Mouse (Mus musculus) heart, adult 2 months (tissue): ENCODE results near the gene Itga2b. TPM values are rescaled to one million over a fixed set of nuclear protein-coding genes. Genes with fewer than 3 reads are reported as not detected.

Experiments used
- DNase-seq, 2 experiments: peaks; one replicate each; pipeline ENCODE4 v3.0.0; 2021
- H3K27ac ChIP-seq: fragments of 200-600 bp; 2 replicates; pipeline ENCODE4 v1.8.1; 2022
- H3K27me3 ChIP-seq: fragments of 200-500 bp; 2 replicates; pipeline ENCODE4 v1.6.1; 2012; ENCODE audit warnings: mild to moderate bottlenecking, low read length, inconsistent platforms, mixed read lengths; ENCODE audit not compliant: control insufficient read depth, insufficient read depth
- H3K36me3 ChIP-seq: fragments of 200-500 bp; 2 replicates; pipeline ENCODE4 v1.6.1; 2012; ENCODE audit warnings: low read length, inconsistent platforms; ENCODE audit not compliant: control insufficient read depth, insufficient read depth
- H3K4me1 ChIP-seq: fragments of 200-500 bp; 2 replicates; pipeline ENCODE4 v1.6.1; 2011; ENCODE audit warnings: low read length; ENCODE audit not compliant: control insufficient read depth, insufficient read depth
- H3K4me3 ChIP-seq: fragments of 200-600 bp; 2 replicates; pipeline ENCODE4 v1.8.1; 2022
- H3K79me2 ChIP-seq: fragments of 200-500 bp; replicated peaks from 2 replicates; pipeline ENCODE4 v1.6.1; 2012; ENCODE audit warnings: mild to moderate bottlenecking, inconsistent platforms, low read length, moderate library complexity, mixed read lengths; ENCODE audit not compliant: control insufficient read depth, insufficient read depth
- H3K9ac ChIP-seq: fragments of 200-500 bp; 2 replicates; pipeline ENCODE4 v1.6.1; 2012; ENCODE audit warnings: low read depth, mild to moderate bottlenecking, control low read depth, inconsistent platforms, low read length, mixed read lengths
- CTCF ChIP-seq: fragments of 200-600 bp; IDR thresholded peaks from 2 replicates; pipeline ENCODE4 v1.8.1; 2022; ENCODE audit warnings: antibody characterized with exemption, mild to moderate bottlenecking, moderate library complexity
- EP300 ChIP-seq: fragments of 200-500 bp; IDR thresholded peaks from 2 replicates; pipeline ENCODE4 v1.6.1; 2011; ENCODE audit warnings: low read depth, low read length, control low read depth; ENCODE audit not compliant: insufficient read depth
- POLR2A ChIP-seq: fragments of 200-500 bp; IDR thresholded peaks from 2 replicates; pipeline ENCODE4 v1.6.1; 2011; ENCODE audit warnings: mild to moderate bottlenecking, low read depth, low read length, control low read depth; ENCODE audit not compliant: insufficient read depth
- WGBS: fragments of 180-500 bp; shearing (Covaris S2); methylation state at CpG from one replicate; pipeline ENCODE4 v1.1.7; 2018; 5-methylcytosine and 5-hydroxymethylcytosine counted together
- intact Hi-C: fragments of 180-260 bp; cut with DNase I; formaldehyde crosslinking; loops from one replicate; pipeline ENCODE4 v1.15.1; 2025
- polyA plus RNA-seq: library from polyadenylated mRNA; depleted of rRNA; stranded (reverse); fragments of >200 nt; gene quantifications from 2 replicates; pipeline ENCODE4 v1.2.3, GENCODE M21; 2012
- total RNA-seq, 2 experiments: library from RNA; stranded (reverse); gene quantifications; 2 replicates each; pipeline ENCODE4 v1.2.3; 2021

Gene Itga2b
- total and polyA plus RNA-seq, 3 experiments, result 3.1 to 14.5 (median 6.9) TPM

DNA sequence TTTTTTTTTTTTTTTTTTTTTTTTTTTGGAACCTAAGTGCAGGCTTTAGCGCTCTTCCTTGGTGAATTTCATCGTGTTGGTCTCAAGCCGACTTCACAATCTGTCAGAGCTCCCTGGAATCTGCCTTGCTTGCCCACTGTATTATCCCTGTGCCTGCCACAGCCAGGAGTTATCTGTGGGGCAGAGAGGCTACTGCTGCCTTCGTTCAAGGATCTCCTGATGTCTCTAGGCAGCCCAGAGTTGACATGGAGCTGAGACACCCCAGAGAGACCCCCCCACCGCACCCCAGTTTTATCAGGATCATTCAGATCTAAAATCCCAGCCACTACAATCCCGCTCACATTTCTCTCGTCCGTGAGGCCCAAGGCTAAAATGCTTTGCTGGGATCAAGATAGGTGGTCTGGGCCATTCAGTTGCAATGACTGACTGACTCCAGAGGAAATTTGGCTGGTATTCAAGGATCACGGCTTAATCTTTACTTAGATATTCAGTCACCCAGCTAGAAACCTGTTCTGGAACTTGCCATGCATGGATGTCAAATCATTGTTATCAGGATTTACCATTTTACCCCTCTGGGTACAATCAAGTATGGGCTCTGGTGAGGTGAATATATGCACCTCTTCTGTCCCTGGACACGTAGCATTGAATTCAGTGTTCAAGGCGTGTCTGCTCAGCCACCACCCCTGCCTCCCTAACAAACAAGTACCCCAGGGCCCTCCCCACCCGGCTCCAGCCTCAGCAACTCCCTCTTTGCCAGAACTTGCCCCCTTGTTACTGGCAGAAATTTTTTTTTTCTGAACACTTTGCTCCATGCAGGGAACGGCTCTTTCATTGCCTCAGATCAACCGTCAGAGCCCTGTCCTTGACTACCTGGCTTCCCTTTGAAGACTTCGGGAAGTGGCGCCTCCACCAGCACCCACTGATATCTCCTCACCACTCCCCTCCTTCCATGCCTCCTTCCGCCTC lies 20.6 kb downstream of the Itga2b start:
- H3K9ac ChIP-seq, result no peak overlapping the region
- DNase-seq, result no peak
- H3K27me3 ChIP-seq, result no peaks in the 10 kb centered on the region
- no peaks in the 10 kb centered on the region for H3K36me3 ChIP-seq
- no peaks in the 10 kb centered on the region for H3K79me2 ChIP-seq
- H3K27ac ChIP-seq, result no peak overlapping the region
- peaks cover 6% of the 10 kb centered on the region for H3K4me1 ChIP-seq
- TF ChIP-seq POLR2A, result no peak
- TF ChIP-seq CTCF, result no peak
- TF ChIP-seq EP300, result no peak
- intact Hi-C loops, result no loop called here
- WGBS, result 65% methylated on average over 17 of the region's 17 CpGs
- no peak overlapping the region for H3K4me3 ChIP-seq

DNA sequence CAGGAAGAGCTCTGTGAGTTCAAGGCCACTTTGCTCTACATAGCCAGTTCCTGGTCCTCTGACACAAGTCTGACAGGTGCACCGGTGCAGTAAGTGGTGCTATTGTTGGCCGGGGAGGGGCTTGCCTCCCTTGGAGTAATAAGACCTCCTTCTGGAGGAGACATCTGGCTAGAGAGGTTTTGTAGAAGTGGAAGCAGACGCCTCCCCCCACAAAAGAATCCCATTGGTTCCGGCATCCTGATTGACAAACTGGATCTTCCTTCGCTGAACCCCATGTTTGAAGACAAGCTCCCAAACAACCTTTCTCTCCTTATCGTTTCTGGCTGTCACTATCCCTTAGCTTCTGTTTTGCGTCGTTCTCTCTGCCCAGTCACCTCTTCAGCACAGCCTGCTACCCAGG lies 21.6 kb downstream of the Itga2b start:
- H3K4me1 ChIP-seq, result peaks cover 6% of the 10 kb centered on the region
- 20% methylated on average over 8 of the region's 8 CpGs for WGBS
- no peak for TF ChIP-seq POLR2A
- TF ChIP-seq CTCF, result no peak
- no peak for TF ChIP-seq EP300

DNA sequence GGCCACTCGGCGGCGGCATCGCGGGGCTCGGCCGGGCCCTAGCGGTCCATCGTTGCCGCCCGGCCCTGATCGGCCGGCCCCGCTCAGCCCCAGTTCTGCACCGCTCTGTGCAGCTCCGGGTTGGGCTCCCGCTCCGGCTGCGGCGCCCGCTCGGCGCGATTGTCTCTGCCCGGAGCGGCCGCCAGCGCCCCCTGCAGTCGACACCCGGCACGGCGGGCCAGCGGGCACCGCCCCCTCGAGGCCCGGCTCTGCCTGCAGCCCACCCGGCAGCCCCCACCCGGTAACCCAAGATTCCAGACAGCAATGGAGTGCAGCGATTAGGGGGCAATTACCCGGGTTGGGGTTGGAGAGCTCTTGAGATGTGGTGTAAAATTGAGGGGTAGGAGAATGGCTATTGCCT lies 22.4 kb downstream of the Itga2b start, which contains the start of gene Fam171a2:
Gene Fam171a2, minus strand, starts transcription at position 186 of the 400 bp plus-strand sequence.
- Histone ChIP-seq H3K27me3 (no peaks in the 10 kb centered on the region), H3K27ac (peak within 1 kb of the TSS; percentile 79), H3K4me1 (peaks cover 6% of the 10 kb centered on the region), H3K4me3 (peak within 1 kb of the TSS; percentile 64), H3K9ac (peak within 1 kb of the TSS; percentile 69), H3K79me2 (no peaks in the 10 kb centered on the region), H3K36me3 (no peaks in the 10 kb centered on the region)
- WGBS, result 2% methylated on average over 40 of the region's 40 CpGs
- peak; percentile 81 to 92 for DNase-seq
- intact Hi-C loops, result no loop called here
- TF ChIP-seq CTCF (peak; percentile 87), EP300 (no peak)

More for the DNA sequence above, 21.6 kb downstream of the Itga2b start:
- intact Hi-C loops, result no loop called here
- no peak overlapping the region for H3K4me3 ChIP-seq
- no peaks in the 10 kb centered on the region for H3K36me3 ChIP-seq
- no peak for DNase-seq
- H3K27me3 ChIP-seq, result no peaks in the 10 kb centered on the region
- no peak overlapping the region for H3K27ac ChIP-seq
- H3K79me2 ChIP-seq, result no peaks in the 10 kb centered on the region
- H3K9ac ChIP-seq, result no peak overlapping the region

DNA sequence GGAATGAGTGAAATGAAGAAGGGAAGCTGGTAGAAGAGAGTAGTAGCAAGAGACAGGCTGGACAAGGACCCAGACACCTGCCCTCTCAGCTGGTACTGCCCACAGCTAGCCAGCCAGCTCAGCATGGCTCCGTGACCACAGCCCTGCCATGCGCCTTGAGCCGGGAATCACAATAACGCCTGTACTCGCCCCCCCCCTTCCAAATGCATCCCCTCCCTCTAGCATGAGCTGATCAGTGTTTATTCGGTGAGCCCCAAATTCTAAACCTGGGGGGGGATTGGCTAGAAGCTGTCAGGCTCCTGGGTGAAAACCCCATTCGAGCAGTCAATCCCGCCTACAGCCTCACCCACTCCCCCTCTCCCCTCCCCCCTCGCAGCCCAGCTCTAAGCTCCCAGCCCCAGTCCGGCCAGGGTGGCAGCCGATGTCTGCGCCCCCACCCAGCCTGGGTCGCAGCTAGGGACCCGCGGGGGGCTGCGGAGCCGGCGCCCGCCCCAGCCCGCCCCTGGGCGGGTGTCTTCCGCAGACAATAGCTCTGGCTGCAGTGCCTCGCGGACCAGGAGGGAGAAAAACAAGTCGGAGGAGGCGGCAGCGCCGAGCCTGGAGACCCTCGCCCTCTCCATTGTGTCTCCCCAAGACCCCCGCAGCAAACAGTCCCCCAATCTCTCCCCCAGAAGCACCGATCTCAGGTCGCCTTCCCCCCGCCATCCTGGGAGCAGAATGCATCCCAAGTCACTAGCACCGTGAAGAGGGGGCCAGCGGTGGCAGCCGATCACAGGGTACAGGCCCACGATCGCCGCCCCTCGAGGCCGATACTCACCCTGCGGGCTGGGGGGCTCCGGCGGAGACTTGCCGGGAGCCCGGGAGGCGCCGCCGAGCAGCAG lies 23.1 kb downstream of the Itga2b start:
- no peak for TF ChIP-seq EP300
- TF ChIP-seq POLR2A, result no peak
- no peak for TF ChIP-seq CTCF
- H3K9ac ChIP-seq, result peak overlapping the region; percentile 69
- H3K4me3 ChIP-seq, result peak overlapping the region; percentile 64
- H3K79me2 ChIP-seq, result no peaks in the 10 kb centered on the region
- peak; percentile 36 to 66 for DNase-seq
- no peaks in the 10 kb centered on the region for H3K27me3 ChIP-seq
- H3K36me3 ChIP-seq, result no peaks in the 10 kb centered on the region
- intact Hi-C loops, result no loop called here
- H3K4me1 ChIP-seq, result peaks cover 6% of the 10 kb centered on the region
- under 1% methylated on average over 49 of the region's 49 CpGs for WGBS
- peak overlapping the region; percentile 79 for H3K27ac ChIP-seq

DNA sequence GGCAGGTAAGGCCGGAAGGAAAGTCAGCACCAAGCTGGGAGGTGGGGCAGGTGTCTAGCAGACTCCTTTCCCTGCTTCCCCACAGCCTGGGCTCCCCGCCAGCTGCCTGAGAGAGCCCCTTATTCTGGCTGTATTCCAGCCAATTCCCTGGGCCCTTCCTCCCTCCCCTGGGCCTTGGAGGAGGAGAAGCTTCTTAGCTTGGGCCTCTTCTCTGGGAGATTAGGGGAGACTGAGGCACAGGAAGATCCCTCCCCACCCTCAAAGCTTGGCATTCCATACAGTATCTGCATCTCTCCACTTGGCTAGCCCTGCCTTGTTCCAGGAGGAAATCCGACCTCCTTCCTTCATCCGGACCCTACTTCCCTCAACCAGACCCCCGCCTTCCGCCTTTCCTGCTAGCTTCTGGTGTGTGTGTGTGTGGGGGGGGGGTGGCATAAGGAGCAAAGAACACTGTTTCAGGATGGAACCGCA lies 24.0 kb downstream of the Itga2b start:
- DNase-seq, result peak; percentile 48 to 55
- H3K27ac ChIP-seq, result peak overlapping the region; percentile 66
- no peaks in the 10 kb centered on the region for H3K27me3 ChIP-seq
- H3K79me2 ChIP-seq, result no peaks in the 10 kb centered on the region
- TF ChIP-seq CTCF (no peak), POLR2A (no peak), EP300 (no peak)
- 22% methylated on average over 7 of the region's 7 CpGs for WGBS
- no peaks in the 10 kb centered on the region for H3K36me3 ChIP-seq
- peak overlapping the region; percentile 5; the same call in 1 of the 2 replicates for H3K4me3 ChIP-seq
- intact Hi-C loops, result no loop called here
- peaks cover 6% of the 10 kb centered on the region for H3K4me1 ChIP-seq
- H3K9ac ChIP-seq, result peak overlapping the region; percentile 69; the same call in 1 of the 2 replicates
